Mouse (Mus musculus) lung, adult 2 months (tissue): ENCODE measurements around the gene Cipc. TPM values are rescaled to one million over a fixed set of nuclear protein-coding genes. Genes with fewer than 3 reads are reported as not detected.

Experiments used
- DNase-seq: peaks from one replicate; pipeline ENCODE4 v3.0.0; 2022
- H3K4me1 ChIP-seq: fragments of 200-500 bp; 2 replicates; pipeline ENCODE4 v1.6.1; 2011; ENCODE audit warnings: low read length; ENCODE audit not compliant: control insufficient read depth, insufficient read depth
- H3K4me3 ChIP-seq: fragments of 200-500 bp; replicated peaks from 2 replicates; pipeline ENCODE3; 2011; ENCODE audit warnings: low read depth, mild to moderate bottlenecking, control low read depth, low read length; ENCODE audit errors: extremely low read depth
- CTCF ChIP-seq: fragments of 200-500 bp; IDR thresholded peaks from 2 replicates; pipeline ENCODE4 v1.5.1; 2011; ENCODE audit warnings: mild to moderate bottlenecking, low read length, control low read depth; ENCODE audit not compliant: insufficient read depth
- POLR2A ChIP-seq: fragments of 200-500 bp; IDR thresholded peaks from 2 replicates; pipeline ENCODE4 v1.6.1; 2011; ENCODE audit warnings: low read depth, mild to moderate bottlenecking, control low read depth, low read length, borderline replicate concordance; ENCODE audit errors: extremely low read depth
- WGBS: fragments of 180-500 bp; shearing (Covaris S2); methylation state at CpG from one replicate; pipeline ENCODE4 v1.1.7; 2018; 5-methylcytosine and 5-hydroxymethylcytosine counted together
- polyA plus RNA-seq: library from polyadenylated mRNA; depleted of rRNA; stranded (reverse); fragments of >200 nt; gene quantifications from 2 replicates; pipeline ENCODE4 v1.2.3, GENCODE M21; 2012

Cipc gene
- polyA plus RNA-seq, 1 experiment = 27.2 TPM

GRCm38 (mm10) chr12:86968468-86969219, 21.8 kb downstream of the Cipc start:
- no peak for DNase-seq

GRCm38 (mm10) chr12:86969220-86969601, 22.4 kb downstream of the Cipc start:
- Histone ChIP-seq H3K4me3 (no peak overlapping the region), H3K4me1 (peaks cover 5% of the 10 kb centered on the region)
- 62% methylated on average over 3 of the region's 3 CpGs for WGBS
- DNase-seq = no peak
- TF ChIP-seq POLR2A (no peak), CTCF (no peak)

More at GRCm38 (mm10) chr12:86968468-86969219, 21.8 kb downstream of the Cipc start:
- Histone ChIP-seq H3K4me3 (no peak overlapping the region), H3K4me1 (0 out of 2 replicates have a peak, but pooled peaks cover 3% of the 10 kb centered on the region)
- TF ChIP-seq POLR2A = no peak
- no peak for TF ChIP-seq CTCF
- WGBS = 43% methylated on average over 13 of the region's 13 CpGs

- DNase-seq = no peak
- TF ChIP-seq CTCF (no peak), POLR2A (no peak)
- Histone ChIP-seq H3K4me3 (no peak overlapping the region), H3K4me1 (peaks cover 11% of the 10 kb centered on the region)
- 87% methylated on average over 7 of the region's 7 CpGs for whole genome bisulfite sequencing
These were observed 24.2 kb downstream of the Cipc start for GRCm38 (mm10) chr12:86971089-86971488.

GRCm38 (mm10) chr12:86973216-86973615, 26.4 kb downstream of the Cipc start:
- TF ChIP-seq POLR2A = no peak
- TF ChIP-seq CTCF = no peak
- 16% methylated on average over 7 of the region's 7 CpGs for WGBS
- H3K4me3 ChIP-seq = no peak overlapping the region
- H3K4me1 ChIP-seq = peaks cover 11% of the 10 kb centered on the region
- DNase-seq = no peak

GRCm38 (mm10) chr12:86973706-86974105, 26.9 kb downstream of the Cipc start:
- no peak for DNase-seq
- 39% methylated on average over 8 of the region's 8 CpGs for WGBS
- TF ChIP-seq POLR2A (no peak), CTCF (no peak)
- peaks cover 11% of the 10 kb centered on the region for H3K4me1 ChIP-seq
- H3K4me3 ChIP-seq = no peak overlapping the region

- Histone ChIP-seq H3K4me1 (peaks cover 8% of the 10 kb centered on the region), H3K4me3 (peak overlapping the region; percentile 42)
- TF ChIP-seq CTCF (peak; percentile 49; the same call in 1 of the 2 replicates), POLR2A (no peak)
- WGBS = 10% methylated on average over 40 of the region's 40 CpGs
- peak; percentile 77 for DNase-seq
These were observed 27.8 kb downstream of the Cipc start for GRCm38 (mm10) chr12:86974387-86975288.

- Histone ChIP-seq H3K4me3 (no peak overlapping the region), H3K4me1 (peaks cover 8% of the 10 kb centered on the region)
- no peak for TF ChIP-seq POLR2A
- TF ChIP-seq CTCF = no peak
- DNase-seq = no peak
- WGBS = 65% methylated on average over 10 of the region's 10 CpGs
These were observed 28.9 kb downstream of the Cipc start for GRCm38 (mm10) chr12:86975761-86976160.

GRCm38 (mm10) chr12:86976511-86977168, 29.8 kb downstream of the Cipc start:
- peaks cover 8% of the 10 kb centered on the region for H3K4me1 ChIP-seq
- no peak for DNase-seq
- WGBS = 59% methylated on average over 6 of the region's 6 CpGs
- no peak for TF ChIP-seq POLR2A
- TF ChIP-seq CTCF = 0 out of 2 replicates have a peak, but pooled peaks have one; percentile 15
- no peak overlapping the region for H3K4me3 ChIP-seq

- no peak for TF ChIP-seq POLR2A
- TF ChIP-seq CTCF = no peak
- H3K4me3 ChIP-seq = no peak overlapping the region
- peaks cover 8% of the 10 kb centered on the region for H3K4me1 ChIP-seq
- 15% methylated on average over 15 of the region's 15 CpGs for WGBS
- DNase-seq = no peak
These were observed 31.0 kb downstream of the Cipc start for GRCm38 (mm10) chr12:86977833-86978232.

- Histone ChIP-seq H3K4me1 (no peaks in the 10 kb centered on the region), H3K4me3 (no peak overlapping the region)
- TF ChIP-seq CTCF (0 out of 2 replicates have a peak, but pooled peaks have one; percentile 14), POLR2A (no peak)
- DNase-seq = no peak
- WGBS = 30% methylated on average over 9 of the region's 9 CpGs
These were observed 34.3 kb downstream of the Cipc start for GRCm38 (mm10) chr12:86981180-86981579.
